Mouse (Mus musculus) neural tube, embryonic 15.5 days (tissue): ENCODE data around the gene Tbc1d21. TPM values are rescaled to one million over a fixed set of nuclear protein-coding genes. Genes with fewer than 3 reads are reported as not detected.

Source experiments
- ATAC-seq: fragments of 200-750 bp; cut with Nextera tagmentation; 2 replicates; pipeline ENCODE4 v1.8.0; 2017; ENCODE audit warnings: mild to moderate bottlenecking, moderate TSS enrichment, moderate library complexity; ENCODE audit not compliant: low FRiP score
- H3K27ac ChIP-seq: fragments of 300-500 bp; sonication (generic); replicated peaks from 2 replicates; pipeline ENCODE4 v1.5.1; 2015; ENCODE audit warnings: mild to moderate bottlenecking, inconsistent platforms
- H3K27me3 ChIP-seq: fragments of 300-500 bp; sonication (generic); replicated peaks from 2 replicates; pipeline ENCODE4 v1.6.1; 2015; ENCODE audit warnings: inconsistent platforms
- H3K36me3 ChIP-seq: fragments of 300-500 bp; sonication (generic); 2 replicates; pipeline ENCODE4 v1.6.1; 2015; ENCODE audit warnings: inconsistent platforms
- H3K4me1 ChIP-seq: fragments of 300-500 bp; sonication (generic); 2 replicates; pipeline ENCODE4 v1.6.1; 2015; ENCODE audit warnings: inconsistent platforms
- H3K4me2 ChIP-seq: fragments of 300-500 bp; sonication (generic); 2 replicates; pipeline ENCODE4 v1.6.1; 2015; ENCODE audit warnings: inconsistent platforms, mild to moderate bottlenecking, moderate library complexity
- H3K4me3 ChIP-seq: fragments of 300-500 bp; sonication (generic); replicated peaks from 2 replicates; pipeline ENCODE4 v1.5.1; 2015; ENCODE audit warnings: mild to moderate bottlenecking, inconsistent platforms
- H3K9ac ChIP-seq: fragments of 300-500 bp; sonication (generic); replicated peaks from 2 replicates; pipeline ENCODE4 v1.6.1; 2015; ENCODE audit warnings: mild to moderate bottlenecking, inconsistent platforms
- H3K9me3 ChIP-seq: fragments of 300-500 bp; sonication (generic); replicated peaks from 2 replicates; pipeline ENCODE4 v1.6.1; 2016; ENCODE audit warnings: inconsistent platforms
- WGBS: fragments of 180-500 bp; shearing (Covaris S2); methylation state at CpG from one replicate; pipeline ENCODE4 v1.1.7; 2015; ENCODE audit warnings: mixed read lengths; 5-methylcytosine and 5-hydroxymethylcytosine counted together
- polyA plus RNA-seq: library from polyadenylated mRNA; unstranded; fragments of >200 nt; fragmentation: Nextera tagmentation; extraction: Ambion mirVana; gene quantifications from 2 replicates; pipeline ENCODE4 v1.2.1, GENCODE M21; 2015

Tbc1d21 gene
- polyA plus RNA-seq, result not detected in 2 replicates

- no peak within 1 kb of the TSS for H3K4me2 ChIP-seq
- WGBS, result 96% methylated on average over 1 of the region's 1 CpGs
- no peak within 1 kb of the TSS for H3K4me3 ChIP-seq
- H3K4me1 ChIP-seq, result peaks cover 12% of the 10 kb centered on the region
- no peak within 1 kb of the TSS for H3K9ac ChIP-seq
- no peak for ATAC-seq
- H3K27me3 ChIP-seq, result no peaks in the 10 kb centered on the region
- H3K9me3 ChIP-seq, result no peaks in the 10 kb centered on the region
- no peaks in the 10 kb centered on the region for H3K36me3 ChIP-seq
- no peak within 1 kb of the TSS for H3K27ac ChIP-seq
Measured at GRCm38 (mm10) chr9:58370355-58370754, at the start of gene Tbc1d21. Gene Tbc1d21 (minus strand): TSS chr9:58370455.

GRCm38 (mm10) chr9:58411556-58411955 is 41.3 kb upstream of the Tbc1d21 start:
- Histone ChIP-seq H3K4me1 (no peaks in the 10 kb centered on the region), H3K36me3 (no peaks in the 10 kb centered on the region), H3K9me3 (no peaks in the 10 kb centered on the region), H3K4me3 (no peak overlapping the region), H3K27me3 (no peaks in the 10 kb centered on the region), H3K27ac (no peak overlapping the region), H3K4me2 (no peak overlapping the region), H3K9ac (no peak overlapping the region)
- no peak for ATAC-seq
- 73% methylated on average over 9 of the region's 9 CpGs for WGBS

GRCm38 (mm10) chr9:58410057-58410735 is 39.9 kb upstream of the Tbc1d21 start:
- no peak overlapping the region for H3K9ac ChIP-seq
- no peaks in the 10 kb centered on the region for H3K27me3 ChIP-seq
- no peaks in the 10 kb centered on the region for H3K4me1 ChIP-seq
- H3K9me3 ChIP-seq, result no peaks in the 10 kb centered on the region
- H3K36me3 ChIP-seq, result no peaks in the 10 kb centered on the region
- no peak for ATAC-seq
- 71% methylated on average over 4 of the region's 4 CpGs for WGBS
- H3K4me3 ChIP-seq, result no peak overlapping the region
- H3K4me2 ChIP-seq, result no peak overlapping the region
- no peak overlapping the region for H3K27ac ChIP-seq

- no peak overlapping the region for H3K4me3 ChIP-seq
- no peaks in the 10 kb centered on the region for H3K36me3 ChIP-seq
- H3K4me1 ChIP-seq, result peaks cover 2% of the 10 kb centered on the region; the same call in 1 of the 2 replicates
- H3K4me2 ChIP-seq, result no peak overlapping the region
- no peak overlapping the region for H3K9ac ChIP-seq
- H3K27ac ChIP-seq, result no peak overlapping the region
- H3K9me3 ChIP-seq, result no peaks in the 10 kb centered on the region
- WGBS, result 64% methylated on average over 2 of the region's 2 CpGs
- no peaks in the 10 kb centered on the region for H3K27me3 ChIP-seq
- no peak for ATAC-seq
Measured at GRCm38 (mm10) chr9:58409247-58409646, 39.0 kb upstream of the Tbc1d21 start.

- WGBS, result 44% methylated on average over 4 of the region's 4 CpGs
- H3K4me2 ChIP-seq, result no peak overlapping the region
- H3K4me3 ChIP-seq, result no peak overlapping the region
- no peaks in the 10 kb centered on the region for H3K36me3 ChIP-seq
- H3K4me1 ChIP-seq, result peaks cover 4% of the 10 kb centered on the region; the same call in 1 of the 2 replicates
- no peak for ATAC-seq
- H3K9me3 ChIP-seq, result no peaks in the 10 kb centered on the region
- no peak overlapping the region for H3K27ac ChIP-seq
- no peaks in the 10 kb centered on the region for H3K27me3 ChIP-seq
- no peak overlapping the region for H3K9ac ChIP-seq
Measured at GRCm38 (mm10) chr9:58404412-58404811, 34.2 kb upstream of the Tbc1d21 start.

GRCm38 (mm10) chr9:58401371-58402082 is 31.3 kb upstream of the Tbc1d21 start:
- Histone ChIP-seq H3K4me3 (no peak overlapping the region), H3K4me1 (peaks cover 4% of the 10 kb centered on the region; the same call in 1 of the 2 replicates), H3K4me2 (no peak overlapping the region), H3K27me3 (no peaks in the 10 kb centered on the region), H3K27ac (no peak overlapping the region), H3K36me3 (no peaks in the 10 kb centered on the region), H3K9ac (no peak overlapping the region), H3K9me3 (no peaks in the 10 kb centered on the region)
- WGBS, result 86% methylated on average over 6 of the region's 6 CpGs
- no peak for ATAC-seq

- H3K9me3 ChIP-seq, result no peaks in the 10 kb centered on the region
- H3K27me3 ChIP-seq, result no peaks in the 10 kb centered on the region
- no peak overlapping the region for H3K27ac ChIP-seq
- peaks cover 4% of the 10 kb centered on the region; the same call in 1 of the 2 replicates for H3K4me1 ChIP-seq
- H3K9ac ChIP-seq, result no peak overlapping the region
- no peak overlapping the region for H3K4me3 ChIP-seq
- WGBS, result 44% methylated on average over 5 of the region's 5 CpGs
- no peak overlapping the region for H3K4me2 ChIP-seq
- ATAC-seq, result no peak
- no peaks in the 10 kb centered on the region for H3K36me3 ChIP-seq
Measured at GRCm38 (mm10) chr9:58399609-58400008, 29.4 kb upstream of the Tbc1d21 start.

- Histone ChIP-seq H3K27ac (no peak overlapping the region), H3K4me2 (no peak overlapping the region), H3K4me1 (no peaks in the 10 kb centered on the region), H3K9me3 (no peaks in the 10 kb centered on the region), H3K36me3 (no peaks in the 10 kb centered on the region), H3K4me3 (no peak overlapping the region), H3K27me3 (no peaks in the 10 kb centered on the region), H3K9ac (no peak overlapping the region)
- ATAC-seq, result no peak
- WGBS, result 88% methylated on average over 8 of the region's 8 CpGs
Measured at GRCm38 (mm10) chr9:58394605-58395004, 24.4 kb upstream of the Tbc1d21 start.

GRCm38 (mm10) chr9:58393875-58394274 is 23.6 kb upstream of the Tbc1d21 start:
- Histone ChIP-seq H3K4me2 (no peak overlapping the region), H3K4me3 (no peak overlapping the region), H3K4me1 (no peaks in the 10 kb centered on the region), H3K27ac (no peak overlapping the region), H3K36me3 (no peaks in the 10 kb centered on the region), H3K9me3 (no peaks in the 10 kb centered on the region), H3K27me3 (no peaks in the 10 kb centered on the region), H3K9ac (no peak overlapping the region)
- WGBS, result 25% methylated on average over 1 of the region's 1 CpGs
- no peak for ATAC-seq

- no peaks in the 10 kb centered on the region for H3K36me3 ChIP-seq
- H3K9ac ChIP-seq, result no peak overlapping the region
- no peaks in the 10 kb centered on the region for H3K9me3 ChIP-seq
- H3K4me3 ChIP-seq, result no peak overlapping the region
- no peaks in the 10 kb centered on the region for H3K4me1 ChIP-seq
- H3K27ac ChIP-seq, result no peak overlapping the region
- ATAC-seq, result no peak
- no peaks in the 10 kb centered on the region for H3K27me3 ChIP-seq
- H3K4me2 ChIP-seq, result no peak overlapping the region
- 66% methylated on average over 3 of the region's 3 CpGs for WGBS
Measured at GRCm38 (mm10) chr9:58388381-58388780, 18.1 kb upstream of the Tbc1d21 start.

GRCm38 (mm10) chr9:58378878-58379277 is 8.6 kb upstream of the Tbc1d21 start:
- ATAC-seq, result no peak

GRCm38 (mm10) chr9:58373912-58374431 is 3.7 kb upstream of the Tbc1d21 start:
- no peak overlapping the region for H3K27ac ChIP-seq
- no peak overlapping the region for H3K4me3 ChIP-seq
- peaks cover 15% of the 10 kb centered on the region for H3K4me1 ChIP-seq
- no peaks in the 10 kb centered on the region for H3K36me3 ChIP-seq
- no peak overlapping the region for H3K4me2 ChIP-seq
- H3K9ac ChIP-seq, result no peak overlapping the region
- no peak for ATAC-seq
- no peaks in the 10 kb centered on the region for H3K9me3 ChIP-seq
- H3K27me3 ChIP-seq, result no peaks in the 10 kb centered on the region
- 48% methylated on average over 12 of the region's 12 CpGs for whole genome bisulfite sequencing

More at GRCm38 (mm10) chr9:58378878-58379277, 8.6 kb upstream of the Tbc1d21 start:
- Histone ChIP-seq H3K4me2 (no peak overlapping the region), H3K27ac (no peak overlapping the region), H3K9me3 (no peaks in the 10 kb centered on the region), H3K4me1 (peaks cover 15% of the 10 kb centered on the region), H3K36me3 (no peaks in the 10 kb centered on the region), H3K4me3 (no peak overlapping the region), H3K27me3 (no peaks in the 10 kb centered on the region), H3K9ac (no peak overlapping the region)
- WGBS, result 62% methylated on average over 4 of the region's 4 CpGs
